Mouse (Mus musculus) right cerebral cortex, postnatal 14 days (tissue): ENCODE measurements around the gene Smyd2.

ENCODE experiments used
- DNase-seq: peaks from one replicate; pipeline ENCODE4 v3.0.0; 2022

The Smyd2 gene

DNA sequence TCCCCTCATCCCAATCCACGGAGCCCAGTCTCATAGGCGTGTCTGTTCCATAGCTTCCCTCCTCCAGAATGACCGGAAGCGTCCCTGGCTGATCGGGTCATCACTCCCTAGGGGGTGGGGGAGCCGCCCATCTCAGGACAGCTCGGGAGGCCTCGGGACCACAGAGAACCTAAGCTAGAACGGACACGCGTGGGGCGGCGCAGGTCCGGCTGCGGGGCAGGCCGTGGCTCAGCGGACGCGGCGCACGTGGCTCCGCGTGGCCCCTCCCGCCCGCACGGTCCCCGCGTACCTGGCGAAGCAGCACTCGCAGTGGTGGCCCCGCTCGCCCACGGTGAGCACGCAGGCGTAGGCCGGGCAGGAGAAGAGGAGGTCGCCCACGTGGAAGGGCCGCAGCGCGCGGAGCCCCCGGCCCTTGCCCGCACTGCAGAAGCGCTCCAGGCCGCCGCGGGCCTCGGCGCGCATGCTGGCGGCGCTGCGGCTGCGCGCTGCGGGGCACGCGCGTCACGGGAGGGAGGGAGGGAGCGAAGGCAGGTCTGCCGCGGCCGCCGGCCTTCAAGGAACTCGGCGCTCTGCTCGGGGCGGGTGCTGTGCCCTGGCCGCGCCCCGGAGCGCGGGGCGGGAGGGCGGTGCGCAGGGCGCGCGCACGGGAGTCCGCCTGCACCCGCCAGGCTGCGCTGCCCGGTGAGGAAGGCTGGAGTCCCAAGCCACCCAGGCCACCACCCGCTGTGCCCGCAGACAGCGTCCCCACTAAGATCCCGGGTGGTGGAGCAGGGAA lies at the start of gene Smyd2:
TSS of gene Smyd2 (minus strand) at position 546 of the 775 bp plus-strand sequence.
- DNase-seq, result peak; percentile 46

DNA sequence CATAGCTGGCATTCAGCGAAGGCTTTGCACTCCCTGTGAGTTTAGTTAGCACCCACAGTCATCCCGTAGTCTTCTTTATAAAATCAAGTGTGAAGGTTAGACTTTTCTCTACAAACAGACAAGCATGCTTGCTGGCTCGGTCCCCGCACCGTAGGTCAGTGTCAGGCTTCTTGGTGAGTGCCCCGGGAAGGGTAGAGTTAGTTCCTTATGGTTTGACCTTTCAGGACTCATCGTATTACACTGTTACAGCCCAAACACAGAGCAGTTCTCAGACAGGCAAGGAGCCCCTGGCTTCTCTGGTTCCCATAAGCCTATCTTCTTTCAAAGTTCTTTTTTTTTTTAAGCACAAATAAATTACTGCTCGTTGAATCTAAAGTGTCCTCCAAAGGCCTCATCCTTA lies 48.2 kb upstream of the Smyd2 start:
- no peak for DNase-seq

DNA sequence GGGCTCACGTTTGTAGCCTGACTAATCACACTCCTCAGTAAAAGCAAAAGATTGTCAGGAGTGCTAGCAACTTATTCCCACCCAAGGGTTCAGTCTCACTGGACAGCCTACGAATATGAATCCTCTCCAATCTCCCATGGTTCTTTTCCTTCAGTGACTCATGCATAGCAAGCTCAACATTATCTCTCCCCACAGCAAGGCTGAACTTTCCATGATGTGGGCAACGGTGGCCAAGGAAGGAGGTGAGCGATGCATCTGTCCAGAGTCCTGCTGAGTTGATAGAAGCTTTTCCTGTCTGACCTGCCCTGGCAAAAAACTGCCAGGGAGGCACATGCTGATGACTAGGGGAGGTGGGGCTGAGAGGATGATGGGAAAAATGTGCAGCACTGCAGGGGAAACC lies 45.9 kb upstream of the Smyd2 start:
- DNase-seq, result no peak

DNA sequence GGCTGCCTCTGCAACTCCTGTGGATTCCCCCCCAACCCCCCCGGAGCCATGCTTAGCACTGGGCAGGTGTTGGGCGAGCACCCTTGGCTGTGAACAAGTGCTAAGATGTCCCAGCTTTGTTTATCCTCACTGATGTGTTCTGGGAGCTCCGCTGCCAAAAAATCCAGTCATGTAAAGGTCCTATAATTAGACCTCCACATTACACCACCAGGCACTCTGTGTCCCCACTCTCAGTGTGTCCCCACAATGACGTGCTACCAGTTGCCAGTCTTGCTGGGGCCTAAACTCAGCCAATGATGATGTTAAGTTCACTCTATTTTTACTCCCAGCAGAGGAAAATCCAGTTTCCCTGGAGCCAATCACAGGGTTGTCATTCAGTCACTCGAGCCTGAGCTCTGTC lies 38.3 kb upstream of the Smyd2 start:
- peak; percentile 45 for DNase-seq

DNA sequence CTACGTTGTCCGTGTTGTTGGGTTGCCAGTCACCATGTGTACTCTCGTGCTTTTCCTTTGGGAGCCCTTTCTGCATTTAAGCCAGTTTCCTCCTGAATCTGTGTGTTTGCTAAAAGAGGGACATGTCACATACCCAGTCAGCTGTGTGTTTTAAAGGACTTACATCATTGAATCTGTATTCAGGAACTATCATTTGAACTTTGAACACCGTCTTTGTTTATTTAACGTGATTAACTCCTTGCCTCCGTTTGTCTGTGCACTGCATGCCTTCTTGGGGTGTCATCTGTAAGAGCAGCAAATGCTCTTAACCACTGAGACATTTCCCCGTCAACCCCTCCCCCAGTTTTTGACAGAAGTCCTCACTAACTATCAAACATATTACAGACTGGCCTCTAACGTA lies 37.6 kb upstream of the Smyd2 start:
- DNase-seq, result no peak

DNA sequence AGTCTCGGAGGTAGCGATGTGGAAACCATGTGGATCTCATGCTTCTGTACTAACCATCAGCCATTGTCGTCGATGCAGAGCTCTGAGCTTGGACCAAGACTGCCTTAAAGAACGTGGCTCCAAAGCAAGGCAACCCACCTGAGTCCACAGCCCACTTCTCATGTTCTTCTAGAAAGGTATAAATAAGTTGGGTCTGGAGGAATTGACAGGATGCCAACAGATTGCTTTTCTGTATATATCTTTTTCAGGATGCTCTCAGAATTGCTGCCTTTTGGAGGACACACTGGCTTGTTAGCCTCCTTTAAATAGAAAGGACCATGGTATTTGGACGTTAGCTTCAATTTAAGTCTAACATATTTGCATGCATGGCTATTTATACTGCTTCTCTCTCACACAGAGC lies 29.7 kb upstream of the Smyd2 start:
- DNase-seq, result no peak

DNA sequence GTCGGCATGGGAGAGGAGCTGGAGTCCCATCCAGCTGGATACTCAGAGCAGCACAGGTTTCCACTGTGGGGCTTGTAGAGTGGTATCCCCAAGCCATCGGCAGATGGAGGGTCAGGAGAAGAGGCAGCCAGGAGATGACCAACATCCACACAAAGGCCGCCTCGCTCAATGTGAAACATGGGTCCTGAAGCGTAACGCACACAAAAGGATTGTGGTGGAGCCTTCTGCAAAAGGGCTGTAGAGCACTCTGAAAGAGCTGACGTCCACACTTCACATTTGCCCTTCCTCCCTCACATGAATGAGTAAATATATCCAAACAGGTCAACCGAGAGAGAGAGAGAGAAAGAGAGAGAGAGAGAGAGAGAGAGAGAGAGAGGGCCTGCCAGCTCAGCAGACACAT lies 25.2 kb upstream of the Smyd2 start:
- no peak for DNase-seq

DNA sequence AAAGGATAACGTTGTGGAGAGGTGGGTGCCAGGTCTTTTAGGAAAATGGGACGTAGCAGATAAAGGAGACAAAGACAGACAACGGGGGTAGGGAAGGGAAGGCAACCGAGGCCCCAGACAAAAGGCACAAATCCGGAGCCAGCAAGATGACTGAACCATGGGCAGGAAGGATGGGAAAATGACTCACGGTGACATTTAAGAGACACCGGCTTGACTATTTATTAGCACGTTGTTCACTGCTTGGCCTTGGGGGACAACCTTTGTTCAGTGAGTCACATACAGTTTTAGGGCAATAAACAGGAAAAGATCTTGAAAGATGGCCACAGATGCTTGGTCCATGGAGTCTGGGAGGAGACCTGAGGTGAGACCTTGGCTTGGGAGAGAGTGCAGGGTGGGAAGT lies 24.0 kb upstream of the Smyd2 start:
- no peak for DNase-seq

DNA sequence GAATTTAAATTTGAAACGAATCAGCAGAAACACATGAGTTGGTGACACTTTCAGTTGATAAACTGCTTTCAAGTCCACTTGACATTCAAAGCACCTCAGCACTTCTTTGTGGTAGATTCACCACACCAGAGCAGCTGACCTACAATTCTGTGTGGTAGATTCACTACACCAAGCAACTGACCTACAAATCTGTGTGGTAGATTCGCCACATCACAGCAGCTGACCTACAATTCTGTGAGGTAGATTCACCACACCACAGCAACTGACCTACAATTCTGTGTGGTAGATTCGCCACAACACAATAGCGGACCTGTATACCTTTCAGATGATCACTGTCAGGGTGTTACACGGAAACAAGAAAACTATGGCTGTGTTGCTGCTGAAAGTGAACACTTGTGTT lies 19.6 kb upstream of the Smyd2 start:
- no peak for DNase-seq

DNA sequence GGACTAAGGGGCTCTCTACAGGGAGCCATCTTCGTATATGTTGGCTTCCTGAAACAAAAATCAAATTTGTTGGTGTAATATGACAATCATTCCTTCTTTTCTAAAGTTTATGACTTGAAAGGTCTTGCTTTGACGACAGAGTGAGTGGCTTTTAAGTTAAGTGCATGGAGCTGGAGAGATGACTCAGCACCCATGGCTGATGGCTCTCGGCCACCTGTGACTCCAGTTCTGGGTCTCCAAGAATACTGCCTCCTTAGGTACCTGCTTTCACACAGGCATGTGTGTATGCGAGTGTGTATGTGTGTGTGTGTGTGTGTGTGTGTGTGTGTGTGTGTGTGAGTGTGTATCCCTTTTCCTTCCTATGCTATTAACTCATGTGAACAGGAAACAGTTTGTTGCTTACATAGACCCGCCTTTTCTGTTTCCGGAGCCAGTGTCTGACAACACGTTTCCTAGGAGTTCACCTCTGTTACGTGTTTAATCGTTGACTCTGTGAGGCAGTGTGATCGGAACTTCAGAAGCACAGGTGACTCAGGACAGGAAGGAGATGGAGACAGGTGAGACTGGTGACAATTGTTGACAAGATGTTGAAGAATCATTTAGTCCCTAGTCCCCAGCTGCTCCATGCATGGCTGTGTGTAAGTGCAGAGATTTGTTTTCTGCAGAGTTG lies 14.4 kb upstream of the Smyd2 start:
- no peak for DNase-seq

DNA sequence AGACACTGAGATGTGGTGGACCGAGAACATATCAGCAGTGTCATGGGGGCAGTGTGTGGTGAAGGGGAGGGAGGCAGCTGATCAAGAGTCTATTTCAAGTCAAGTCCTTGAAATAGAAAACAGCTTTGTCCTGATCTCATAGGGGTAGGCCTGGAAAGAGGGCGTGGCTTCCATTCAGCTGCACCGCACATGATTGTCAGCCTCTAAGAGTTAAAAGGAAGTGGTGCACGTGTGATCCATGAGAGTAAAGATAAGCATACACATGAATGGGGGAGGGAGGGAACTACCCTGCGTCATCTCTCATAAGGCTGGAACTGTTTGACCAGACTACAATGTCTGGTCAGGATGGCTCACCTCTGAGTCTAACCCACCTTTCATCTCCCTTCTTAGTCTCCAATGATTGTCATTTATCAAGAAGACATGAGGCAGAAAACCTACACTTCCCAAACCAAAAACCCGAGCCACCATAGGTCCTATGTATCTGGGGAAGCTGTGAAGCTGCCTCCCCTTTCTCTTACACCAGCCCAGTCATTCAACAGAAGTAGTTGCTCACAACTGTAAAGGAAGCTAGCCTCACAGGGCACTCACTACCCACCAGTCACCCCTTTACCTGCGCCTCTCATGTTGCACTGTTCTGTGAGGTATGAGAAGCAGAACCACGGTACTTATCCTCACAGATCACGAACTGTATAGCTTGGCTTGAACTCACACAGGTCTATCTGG lies 11.5 kb upstream of the Smyd2 start:
- no peak for DNase-seq

DNA sequence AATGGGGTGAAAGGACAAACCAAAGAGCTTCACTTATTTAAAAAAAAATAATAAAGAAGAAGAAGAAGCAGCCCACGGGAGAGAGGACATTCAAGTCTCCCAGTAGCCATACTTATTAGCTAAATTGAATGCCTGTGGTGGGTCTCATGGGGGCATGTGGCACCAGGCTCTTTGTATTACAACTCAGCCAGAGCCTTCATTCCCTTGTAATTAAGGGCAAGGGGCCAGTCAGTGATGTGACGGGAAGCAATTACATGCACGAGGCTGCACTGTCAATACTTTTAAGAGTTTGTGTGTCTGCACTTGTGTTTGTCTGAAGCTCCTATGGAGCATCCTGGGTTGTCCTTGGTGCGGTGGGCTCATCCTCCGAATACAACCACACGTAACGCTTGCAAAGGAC lies 10.8 kb upstream of the Smyd2 start:
- no peak for DNase-seq

DNA sequence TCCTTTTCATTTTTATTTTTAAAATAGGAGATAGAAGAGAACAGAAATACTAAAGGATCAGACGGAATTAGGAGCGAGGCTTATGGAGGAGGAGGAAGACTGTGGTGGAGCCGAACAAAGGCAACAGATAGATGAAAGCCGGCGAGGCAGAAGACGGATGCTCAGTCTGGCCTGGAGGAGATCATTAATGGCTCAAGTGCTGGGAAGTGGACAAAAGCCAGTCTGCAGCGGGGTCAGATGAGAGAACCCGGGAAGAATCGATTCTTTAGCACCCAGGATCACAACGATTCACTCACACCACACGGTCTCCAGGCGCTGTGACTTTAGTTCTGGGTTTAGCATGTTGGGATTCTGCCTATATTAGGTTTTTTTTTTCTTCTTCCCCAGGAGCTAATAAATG lies 10.0 kb upstream of the Smyd2 start:
- no peak for DNase-seq

DNA sequence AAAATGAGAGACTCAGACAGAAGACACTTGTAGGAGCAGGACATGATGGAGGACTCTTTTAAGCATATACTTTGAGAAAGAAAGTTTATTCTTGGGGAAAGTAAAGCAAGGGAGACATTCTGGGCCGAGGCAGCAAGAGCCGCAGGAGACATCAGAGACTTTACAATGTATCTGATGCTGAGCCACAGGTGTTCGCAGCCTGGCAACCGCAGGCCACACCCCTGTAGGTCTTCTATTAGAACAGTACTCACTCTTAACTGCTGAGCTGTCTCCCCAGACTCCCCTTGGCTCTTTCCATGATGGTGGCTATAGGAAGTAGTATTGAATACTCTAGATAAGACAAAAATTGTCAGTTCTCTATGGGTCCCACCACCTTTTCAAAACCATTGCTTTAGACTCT lies 7.7 kb upstream of the Smyd2 start:
- DNase-seq, result no peak

DNA sequence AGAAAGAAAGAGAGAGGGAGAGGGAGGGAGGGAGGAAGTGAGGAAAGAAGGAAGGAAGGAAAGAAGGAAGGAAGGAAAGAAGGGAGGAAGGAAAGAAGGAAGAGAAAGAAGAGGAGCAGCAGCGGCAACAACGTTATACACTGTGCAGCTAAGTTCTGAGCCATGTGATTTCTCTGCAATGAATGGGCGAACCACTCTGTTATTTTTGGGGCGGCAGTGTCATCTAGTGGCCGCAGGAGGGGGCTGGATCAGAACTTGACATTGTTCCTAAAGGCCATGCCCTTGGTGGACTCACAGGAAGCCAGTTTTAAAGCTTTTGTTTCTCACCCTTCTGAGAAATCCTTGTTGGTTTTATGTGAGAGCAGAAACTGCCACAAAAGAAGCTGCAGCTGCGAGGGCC lies 5.5 kb upstream of the Smyd2 start:
- DNase-seq, result no peak

DNA sequence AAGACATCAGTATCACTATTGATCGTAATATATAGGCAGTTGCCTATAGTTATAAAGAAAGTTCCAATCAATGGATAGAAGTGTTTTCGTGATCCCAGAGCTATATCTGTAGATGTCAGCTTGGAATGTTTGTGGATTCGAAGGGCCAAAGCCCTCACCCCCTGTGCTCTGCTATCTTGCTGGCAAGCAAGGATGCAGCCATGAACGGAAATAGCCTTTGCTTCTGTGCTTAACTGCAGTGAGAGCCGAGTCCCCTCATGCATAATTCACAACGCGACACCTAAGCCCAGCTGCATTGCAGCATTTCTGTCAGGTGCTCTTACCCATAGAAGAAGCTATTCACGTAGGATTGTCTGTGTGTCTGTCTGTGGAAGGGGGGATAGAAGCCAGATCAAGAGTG lies 4.1 kb upstream of the Smyd2 start:
- no peak for DNase-seq

DNA sequence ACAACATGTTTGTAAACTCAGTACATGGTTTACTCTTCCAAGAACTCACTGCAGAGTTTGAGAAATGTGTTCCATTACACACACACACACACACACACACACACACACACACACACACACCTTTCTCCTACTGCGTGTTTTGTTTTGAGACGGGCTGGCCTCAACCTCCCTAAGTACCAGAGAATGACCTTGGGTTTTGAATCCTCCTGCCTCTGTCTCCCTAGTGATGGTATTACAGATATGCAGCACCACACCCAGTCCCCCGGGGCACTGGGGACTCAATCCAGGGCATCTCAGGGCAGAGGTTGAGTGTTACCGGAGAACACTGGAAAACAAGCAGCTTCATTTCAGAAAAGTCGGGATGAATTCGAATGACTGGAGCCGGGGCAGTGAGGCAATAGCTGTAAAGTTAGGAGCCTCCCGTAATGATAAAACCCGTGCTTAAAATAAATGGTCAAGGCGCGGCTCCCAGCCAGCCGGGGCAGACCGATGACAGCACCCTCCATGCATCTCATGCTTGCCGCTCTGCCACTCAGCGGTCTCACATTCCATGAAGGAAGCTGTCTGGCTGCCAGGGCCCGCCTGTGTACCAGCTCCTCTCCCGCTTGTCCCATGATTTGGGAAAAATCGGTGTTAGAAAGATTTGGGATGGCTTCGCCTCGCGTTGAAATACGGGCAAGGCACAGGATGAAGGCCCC lies 1.9 kb upstream of the Smyd2 start:
- DNase-seq, result no peak

DNA sequence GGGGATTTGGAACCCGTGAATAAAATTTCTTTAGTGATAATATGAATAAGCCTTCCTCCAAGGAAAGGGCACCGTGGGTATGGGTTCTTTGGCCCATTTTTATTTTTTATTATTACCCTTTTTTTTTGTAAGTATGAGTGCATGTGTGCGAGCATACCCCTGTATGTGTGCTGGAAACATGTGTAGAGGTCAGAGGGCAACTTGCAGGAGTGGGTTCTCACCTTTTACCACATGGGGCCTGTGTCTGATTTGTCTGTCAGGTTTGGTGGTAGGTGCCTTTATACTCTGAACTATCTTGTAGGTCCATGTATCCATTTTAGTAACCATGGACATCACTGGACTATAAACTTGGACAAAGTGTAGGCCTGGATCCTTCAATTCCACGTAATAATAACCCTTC lies 994 bp upstream of the Smyd2 start:
- no peak for DNase-seq

DNA sequence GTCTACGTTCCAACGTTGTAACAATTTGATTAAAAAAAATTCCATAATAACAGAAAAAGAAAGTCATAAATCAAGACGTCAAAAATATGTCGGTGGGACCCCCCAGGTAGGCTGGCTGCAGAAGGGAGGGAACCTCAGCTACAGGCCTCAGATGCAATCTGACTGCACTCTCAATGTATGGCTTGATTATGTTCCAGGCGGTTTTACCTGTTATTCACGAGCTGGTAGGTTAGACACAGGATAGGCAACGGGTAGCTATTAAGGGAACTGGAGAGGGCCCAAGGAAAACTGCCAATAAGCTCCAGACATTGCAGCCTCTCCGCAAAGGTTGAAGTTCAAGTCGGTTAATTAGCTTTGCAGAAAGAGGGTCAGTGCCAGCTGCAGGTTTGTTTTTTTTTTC lies 558 bp upstream of the Smyd2 start:
- DNase-seq, result no peak

DNA sequence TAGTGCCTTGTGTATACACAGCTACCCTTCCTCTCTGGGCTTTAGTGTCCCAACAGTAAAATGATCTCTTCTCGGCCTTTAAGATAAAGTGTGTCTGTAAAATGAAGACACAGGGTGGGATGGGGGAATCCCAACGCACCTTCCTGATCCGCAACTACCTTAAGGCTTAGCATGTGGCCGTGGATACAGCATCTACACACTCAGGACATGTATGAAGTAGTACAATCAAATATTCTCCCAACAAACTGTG lies 670 bp downstream of the Smyd2 start:
- DNase-seq, result no peak

DNA sequence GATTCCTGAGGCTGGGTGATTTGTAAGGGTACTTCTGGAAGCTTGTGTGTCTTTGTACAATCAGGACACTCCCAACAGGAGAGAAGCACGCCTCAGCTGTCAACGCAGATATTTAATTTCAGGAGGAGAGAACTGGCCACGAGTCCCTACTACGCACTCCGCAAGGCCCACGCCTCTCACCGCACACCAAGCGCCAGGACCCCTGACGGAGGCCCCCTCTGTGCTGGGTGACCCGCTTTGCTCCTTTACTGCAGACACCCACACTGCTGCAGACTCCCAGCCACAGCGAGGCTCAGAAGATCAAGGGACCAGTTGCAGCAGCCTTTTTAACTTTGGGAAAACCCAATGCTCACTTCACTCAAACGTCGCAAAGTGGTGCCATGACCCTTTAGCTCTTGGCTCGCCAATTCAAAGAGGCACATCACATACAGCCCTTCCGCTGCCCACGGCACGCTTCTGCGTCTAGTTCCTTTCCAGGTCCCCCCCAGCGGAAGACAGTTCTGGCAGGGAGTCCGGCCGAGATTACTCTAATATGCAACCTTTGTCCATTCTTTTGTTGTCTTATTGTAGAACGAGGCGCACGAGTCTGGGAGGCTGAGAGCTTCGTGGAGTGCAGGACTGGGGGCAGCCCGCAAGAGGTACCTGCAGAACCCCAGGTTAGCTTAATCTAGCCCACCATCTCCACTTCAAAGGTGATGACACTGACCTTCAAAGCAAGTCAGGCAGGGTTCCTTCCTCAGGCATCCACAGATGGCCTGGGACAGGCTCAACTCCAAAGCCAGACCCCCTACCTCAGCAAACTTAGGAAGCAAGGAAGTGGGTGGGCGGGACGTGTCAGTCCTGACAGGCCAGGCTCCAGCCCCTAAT lies 1.2 kb downstream of the Smyd2 start:
- DNase-seq, result no peak

DNA sequence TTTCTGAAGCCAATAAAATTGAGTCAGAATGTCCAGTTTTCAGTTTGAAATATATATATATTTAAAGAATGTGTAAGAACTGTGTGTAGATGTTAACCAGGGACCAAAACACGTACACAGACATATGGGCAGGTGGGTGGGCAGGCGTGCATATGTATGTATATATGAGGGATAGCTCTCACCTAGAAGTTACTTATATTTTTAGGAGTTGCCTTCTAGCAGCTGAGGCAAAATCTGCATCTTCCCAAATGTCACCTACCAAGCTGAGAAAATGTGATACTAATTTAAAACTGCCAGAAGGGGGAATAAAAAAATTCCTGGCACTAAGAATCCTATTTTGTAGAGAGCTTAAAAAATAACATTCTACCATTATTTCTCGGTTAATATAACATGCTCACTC lies 2.4 kb downstream of the Smyd2 start:
- DNase-seq, result no peak

DNA sequence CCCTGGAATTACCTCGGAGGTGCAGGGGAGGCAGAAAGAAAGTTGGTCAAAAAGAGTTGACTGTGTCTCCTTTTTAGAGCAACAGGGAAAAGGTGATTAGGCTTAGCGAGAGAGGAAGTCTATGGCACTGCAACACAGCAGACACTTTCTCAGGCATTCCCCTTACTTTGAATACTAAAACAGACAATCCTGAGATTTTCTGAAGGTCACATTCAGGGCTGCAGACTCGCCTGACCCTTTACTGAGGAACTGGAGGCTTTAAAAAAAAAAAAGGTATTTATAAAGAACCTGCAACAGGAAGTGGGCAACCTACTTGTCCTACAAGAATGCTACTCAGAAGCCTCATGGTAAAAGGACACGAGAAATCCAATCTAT lies 5.0 kb downstream of the Smyd2 start:
- DNase-seq, result no peak
